Mouse (Mus musculus) heart, embryonic 10.5 days (tissue): Measurements from ENCODE around the gene Timp3. TPM values are rescaled to one million over a fixed set of nuclear protein-coding genes. Genes with fewer than 3 reads are reported as not detected.

ENCODE experiments used
- DNase-seq: peaks from one replicate; pipeline ENCODE4 v3.0.0-alpha.2; 2017; ENCODE audit warnings: low spot score
- H3K27ac ChIP-seq: fragments of 300-500 bp; sonication (generic); 2 replicates; pipeline ENCODE4 v1.5.1; 2016; ENCODE audit warnings: mild to moderate bottlenecking
- H3K27me3 ChIP-seq: fragments of 300-500 bp; sonication (generic); 2 replicates; pipeline ENCODE4 v1.6.1; 2016; ENCODE audit warnings: mild to moderate bottlenecking; ENCODE audit not compliant: poor library complexity, insufficient read depth, severe bottlenecking
- H3K36me3 ChIP-seq: fragments of 300-500 bp; sonication (generic); 2 replicates; pipeline ENCODE4 v1.6.1; 2016; ENCODE audit warnings: mild to moderate bottlenecking, moderate library complexity
- H3K4me1 ChIP-seq: fragments of 300-500 bp; sonication (generic); 2 replicates; pipeline ENCODE4 v1.6.1; 2016; ENCODE audit warnings: mild to moderate bottlenecking
- H3K4me3 ChIP-seq: fragments of 300-500 bp; sonication (generic); 2 replicates; pipeline ENCODE4 v1.5.1; 2016; ENCODE audit warnings: mild to moderate bottlenecking, moderate library complexity
- H3K9me3 ChIP-seq: fragments of 300-500 bp; sonication (generic); 2 replicates; pipeline ENCODE4 v1.6.1; 2016; ENCODE audit warnings: mild to moderate bottlenecking, moderate library complexity
- WGBS: fragments of 180-500 bp; shearing (Covaris S2); methylation state at CpG from one replicate; pipeline ENCODE4 v1.1.7; 2016; 5-methylcytosine and 5-hydroxymethylcytosine counted together
- polyA plus RNA-seq: library from polyadenylated mRNA; unstranded; fragments of >200 nt; fragmentation: Nextera tagmentation; extraction: Ambion mirVana; gene quantifications from 2 replicates; pipeline ENCODE4 v1.2.1, GENCODE M21; 2016

Gene Timp3
- 44.7 and 47.2 TPM in 2 replicates for polyA plus RNA-seq

DNA sequence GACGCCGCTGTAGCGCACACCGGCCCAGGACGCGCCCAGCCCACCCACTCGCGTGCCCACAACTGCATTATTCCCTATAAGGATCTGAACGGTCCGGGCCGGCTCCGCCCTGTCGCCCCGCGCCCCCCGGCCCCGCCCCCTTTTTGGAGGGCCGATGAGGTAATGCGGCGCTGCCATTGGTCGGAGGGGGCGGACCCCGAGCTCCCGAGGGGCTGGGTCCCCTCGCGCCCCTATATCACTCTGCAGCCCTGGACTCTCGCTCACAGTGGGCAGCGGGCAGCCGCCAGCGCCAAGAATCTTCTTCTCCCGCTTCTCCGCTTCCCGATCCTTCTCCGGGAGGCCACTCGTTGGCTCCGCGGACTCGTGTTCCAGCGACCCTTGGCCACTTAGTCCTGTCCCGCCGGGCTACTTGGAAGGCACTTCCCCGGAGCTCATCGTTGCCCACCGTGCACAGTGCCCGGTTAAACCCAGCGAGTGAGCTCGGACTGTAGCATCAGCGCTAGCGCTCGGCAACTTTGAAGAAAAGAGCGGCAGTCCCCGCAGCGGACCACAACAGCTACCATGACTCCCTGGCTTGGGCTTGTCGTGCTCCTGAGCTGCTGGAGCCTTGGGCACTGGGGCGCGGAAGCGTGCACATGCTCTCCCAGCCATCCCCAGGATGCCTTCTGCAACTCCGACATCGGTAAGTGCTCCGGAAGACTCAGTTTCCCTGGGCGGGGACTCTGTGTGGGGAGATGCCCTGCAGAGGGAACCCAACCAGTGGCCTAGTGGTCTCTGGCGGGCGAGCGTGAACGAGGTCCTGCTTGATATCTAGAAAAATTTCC, at the start of gene Timp3:
Gene Timp3 (plus strand): TSS at position 80 of the 824 bp plus-strand sequence.
- Histone ChIP-seq H3K4me3 (peak within 1 kb of the TSS; percentile 83), H3K4me1 (peaks cover 39% of the 10 kb centered on the region), H3K27ac (peak within 1 kb of the TSS; percentile 90), H3K27me3 (peaks cover 20% of the 10 kb centered on the region), H3K9me3 (no peaks in the 10 kb centered on the region), H3K36me3 (no peaks in the 10 kb centered on the region)
- DNase-seq = peak; percentile 93
- under 1% methylated on average over 65 of the region's 65 CpGs for WGBS

DNA sequence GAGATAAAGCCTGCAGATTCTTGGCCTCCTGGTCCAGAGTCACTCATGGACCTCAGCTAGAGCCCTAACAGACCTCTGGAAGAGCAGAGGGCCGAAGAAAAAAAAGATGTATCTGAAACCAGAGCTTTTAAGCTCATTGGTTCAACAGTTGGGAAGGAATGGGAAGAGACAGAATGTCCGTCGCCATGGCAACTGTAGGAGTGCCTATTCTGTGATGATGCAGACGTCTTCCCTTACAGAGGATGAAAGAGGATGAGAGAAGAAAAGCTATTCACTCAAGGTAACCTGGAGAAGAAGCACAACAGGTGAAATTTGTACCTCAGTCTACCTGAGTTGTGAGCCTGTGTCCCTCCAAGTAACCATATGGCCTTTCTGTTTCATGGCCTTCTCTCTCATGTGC, 44.0 kb upstream of the Timp3 start:
- H3K4me1 ChIP-seq = peaks cover 5% of the 10 kb centered on the region; the same call in 1 of the 2 replicates
- H3K36me3 ChIP-seq = no peaks in the 10 kb centered on the region
- no peak overlapping the region for H3K4me3 ChIP-seq
- no peak for DNase-seq
- WGBS = 58% methylated on average over 4 of the region's 4 CpGs
- H3K27me3 ChIP-seq = peaks cover 8% of the 10 kb centered on the region; the same call in 1 of the 2 replicates
- no peaks in the 10 kb centered on the region for H3K9me3 ChIP-seq
- H3K27ac ChIP-seq = no peak overlapping the region

DNA sequence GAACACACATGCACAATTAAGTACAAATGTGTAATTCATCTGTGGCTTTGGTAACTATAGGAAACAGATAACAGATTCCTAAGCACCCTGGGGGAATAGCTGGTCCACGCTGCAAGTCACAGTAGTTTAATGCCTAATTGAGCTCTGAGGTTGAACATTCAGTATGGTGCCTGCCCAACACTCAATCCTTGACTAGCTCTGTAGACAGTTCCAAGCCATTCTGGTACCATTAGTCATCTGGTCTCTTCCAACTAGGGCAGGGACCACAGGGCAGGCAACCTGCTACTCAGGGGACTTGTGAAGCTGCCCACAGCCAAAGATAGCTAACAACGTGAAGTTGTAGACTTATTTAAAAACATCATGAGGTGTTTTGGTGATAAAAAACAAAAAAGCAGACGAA, 43.1 kb upstream of the Timp3 start:
- 74% methylated on average over 3 of the region's 3 CpGs for WGBS
- no peaks in the 10 kb centered on the region for H3K9me3 ChIP-seq
- peaks cover 8% of the 10 kb centered on the region; the same call in 1 of the 2 replicates for H3K27me3 ChIP-seq
- no peaks in the 10 kb centered on the region for H3K36me3 ChIP-seq
- DNase-seq = no peak
- H3K27ac ChIP-seq = no peak overlapping the region
- no peak overlapping the region for H3K4me3 ChIP-seq
- peaks cover 5% of the 10 kb centered on the region; the same call in 1 of the 2 replicates for H3K4me1 ChIP-seq

DNA sequence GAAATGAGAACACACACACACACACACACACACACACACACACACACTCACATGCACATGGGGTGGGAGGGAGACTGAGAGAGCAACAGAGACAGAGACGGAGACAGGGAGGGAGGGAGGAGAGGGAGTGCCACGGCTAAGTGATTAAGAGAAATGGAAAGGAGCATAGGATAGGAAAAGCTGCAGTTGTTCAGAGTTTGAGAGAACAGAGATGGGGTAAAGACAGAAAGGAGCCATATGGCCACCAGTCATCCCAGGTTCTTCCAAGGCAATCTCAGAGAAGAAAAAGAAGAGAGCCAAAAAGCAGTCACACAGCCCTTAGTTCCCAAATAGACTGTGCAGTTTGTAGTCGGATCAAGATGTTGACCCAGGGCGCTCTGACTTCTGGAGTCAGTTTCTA, 42.1 kb upstream of the Timp3 start:
- 73% methylated on average over 4 of the region's 4 CpGs for WGBS
- peaks cover 4% of the 10 kb centered on the region; the same call in 1 of the 2 replicates for H3K4me1 ChIP-seq
- no peak overlapping the region for H3K4me3 ChIP-seq
- H3K9me3 ChIP-seq = no peaks in the 10 kb centered on the region
- peaks cover 8% of the 10 kb centered on the region; the same call in 1 of the 2 replicates for H3K27me3 ChIP-seq
- DNase-seq = no peak
- no peak overlapping the region for H3K27ac ChIP-seq
- no peaks in the 10 kb centered on the region for H3K36me3 ChIP-seq

DNA sequence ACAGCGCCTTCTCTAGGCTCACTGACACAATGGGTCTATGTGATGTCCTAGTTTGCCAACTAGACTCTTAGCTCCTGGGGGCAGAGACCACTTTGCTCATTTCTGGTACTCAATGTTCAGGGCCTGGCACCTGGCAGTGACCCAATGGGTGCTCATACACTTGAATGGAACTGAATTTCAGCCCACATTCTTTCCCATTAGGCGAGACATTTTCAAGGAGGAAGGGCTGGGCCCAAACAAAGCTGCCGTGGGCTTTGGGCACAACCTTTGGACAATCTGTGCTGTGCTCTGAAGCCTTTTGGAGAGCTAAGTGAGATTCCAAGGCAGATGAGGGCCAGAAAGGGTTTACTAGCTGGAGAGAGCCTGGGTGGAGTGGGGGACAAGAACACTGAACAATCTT, 41.2 kb upstream of the Timp3 start:
- H3K27ac ChIP-seq = no peak overlapping the region
- H3K27me3 ChIP-seq = peaks cover 8% of the 10 kb centered on the region; the same call in 1 of the 2 replicates
- H3K36me3 ChIP-seq = no peaks in the 10 kb centered on the region
- DNase-seq = no peak
- H3K4me3 ChIP-seq = no peak overlapping the region
- no peaks in the 10 kb centered on the region for H3K9me3 ChIP-seq
- no peaks in the 10 kb centered on the region for H3K4me1 ChIP-seq
- 85% methylated on average over 3 of the region's 3 CpGs for WGBS

DNA sequence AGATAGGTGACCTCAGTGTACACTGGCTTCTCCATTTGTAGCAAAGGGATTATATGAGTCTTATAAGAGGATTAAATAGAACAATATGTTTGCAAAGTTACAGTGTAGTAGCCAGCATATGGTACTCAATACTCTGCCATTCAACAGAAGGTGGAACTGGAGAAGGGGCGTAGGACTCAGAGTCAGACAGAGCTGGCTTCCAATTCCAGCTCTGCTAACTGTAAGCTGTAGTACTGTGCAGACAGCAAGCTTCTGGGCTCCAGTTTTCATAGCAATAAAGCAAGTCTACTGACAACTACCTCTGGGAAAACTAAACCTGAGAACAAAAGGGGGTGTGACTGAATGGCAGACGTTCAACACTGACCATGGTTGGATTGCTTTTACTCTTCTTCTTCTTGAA, 38.4 kb upstream of the Timp3 start:
- DNase-seq = no peak
- Histone ChIP-seq H3K36me3 (no peaks in the 10 kb centered on the region), H3K4me3 (no peak overlapping the region), H3K4me1 (no peaks in the 10 kb centered on the region), H3K27ac (no peak overlapping the region), H3K27me3 (no peaks in the 10 kb centered on the region; the same call in 1 of the 2 replicates), H3K9me3 (no peaks in the 10 kb centered on the region)
- 85% methylated on average over 2 of the region's 2 CpGs for WGBS

DNA sequence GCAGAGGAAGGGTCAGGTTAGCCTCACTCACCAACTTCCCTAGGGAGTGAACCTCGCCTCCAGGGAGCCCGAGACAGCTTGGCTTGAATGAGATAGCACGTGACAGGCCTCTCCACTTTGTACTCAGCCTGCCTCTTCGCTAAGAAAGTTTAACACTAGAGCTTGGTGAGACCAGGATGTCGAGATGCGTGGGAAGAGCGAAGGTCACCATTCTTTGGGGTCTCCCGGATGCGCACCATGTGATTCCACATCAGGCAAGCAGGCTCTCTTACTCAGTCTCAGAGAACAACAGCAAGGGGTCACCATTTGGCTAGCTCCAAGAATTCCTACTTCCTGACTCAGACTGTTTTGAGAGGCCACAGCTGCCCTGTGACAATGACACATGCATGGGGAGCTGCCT, 35.6 kb upstream of the Timp3 start:
- Histone ChIP-seq H3K4me1 (no peaks in the 10 kb centered on the region), H3K4me3 (no peak overlapping the region), H3K9me3 (no peaks in the 10 kb centered on the region), H3K27me3 (no peaks in the 10 kb centered on the region), H3K27ac (no peak overlapping the region), H3K36me3 (no peaks in the 10 kb centered on the region)
- no peak for DNase-seq
- 68% methylated on average over 9 of the region's 9 CpGs for WGBS

DNA sequence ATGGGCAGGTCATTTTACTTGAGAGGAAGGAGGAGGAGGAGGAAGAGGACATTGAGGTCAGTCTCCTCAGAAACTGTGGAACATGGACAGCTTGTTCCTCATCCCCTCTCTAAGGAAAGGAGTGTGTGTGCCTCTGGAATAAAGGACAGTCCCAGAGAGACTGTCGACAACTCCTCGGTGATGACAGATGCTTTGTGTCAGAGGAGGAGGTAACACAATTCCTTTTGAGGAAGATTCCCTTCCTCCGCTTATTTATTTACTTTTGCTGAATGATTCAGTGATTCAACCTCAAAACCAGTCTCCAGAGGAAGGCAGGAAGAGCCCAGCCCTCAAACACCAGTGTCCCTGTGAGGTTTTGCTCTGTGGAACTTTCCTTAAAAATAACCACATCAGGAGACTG, 29.9 kb upstream of the Timp3 start:
- Histone ChIP-seq H3K4me3 (no peak overlapping the region), H3K27me3 (no peaks in the 10 kb centered on the region), H3K27ac (peak overlapping the region; percentile 10; the same call in 1 of the 2 replicates), H3K9me3 (no peaks in the 10 kb centered on the region), H3K4me1 (peaks cover 8% of the 10 kb centered on the region; the same call in 1 of the 2 replicates), H3K36me3 (no peaks in the 10 kb centered on the region)
- WGBS = 29% methylated on average over 3 of the region's 3 CpGs
- no peak for DNase-seq

DNA sequence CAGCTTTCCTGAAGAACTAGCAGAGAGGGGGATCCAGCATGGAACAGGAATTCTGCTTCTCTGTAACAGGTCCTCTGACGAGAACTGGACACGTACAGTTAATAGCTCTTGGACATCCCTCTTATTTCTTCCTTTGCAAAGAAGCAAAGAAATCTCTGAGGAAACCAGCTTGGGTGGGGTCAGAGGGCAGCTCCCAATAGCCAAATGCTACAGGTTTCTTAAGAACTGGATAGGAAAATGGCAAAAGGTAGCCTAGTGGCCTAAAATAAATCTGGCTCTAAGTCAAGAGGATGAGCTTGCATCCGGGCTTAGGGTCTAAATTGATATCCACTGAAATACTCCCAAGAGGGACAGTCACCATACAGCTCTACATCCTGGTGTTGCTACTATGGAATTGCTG, 27.3 kb upstream of the Timp3 start:
- Histone ChIP-seq H3K9me3 (no peaks in the 10 kb centered on the region), H3K4me1 (peaks cover 8% of the 10 kb centered on the region; the same call in 1 of the 2 replicates), H3K27ac (no peak overlapping the region), H3K36me3 (no peaks in the 10 kb centered on the region), H3K27me3 (0 out of 2 replicates have a peak, but pooled peaks cover 2% of the 10 kb centered on the region), H3K4me3 (no peak overlapping the region)
- 80% methylated on average over 3 of the region's 3 CpGs for WGBS
- DNase-seq = no peak

DNA sequence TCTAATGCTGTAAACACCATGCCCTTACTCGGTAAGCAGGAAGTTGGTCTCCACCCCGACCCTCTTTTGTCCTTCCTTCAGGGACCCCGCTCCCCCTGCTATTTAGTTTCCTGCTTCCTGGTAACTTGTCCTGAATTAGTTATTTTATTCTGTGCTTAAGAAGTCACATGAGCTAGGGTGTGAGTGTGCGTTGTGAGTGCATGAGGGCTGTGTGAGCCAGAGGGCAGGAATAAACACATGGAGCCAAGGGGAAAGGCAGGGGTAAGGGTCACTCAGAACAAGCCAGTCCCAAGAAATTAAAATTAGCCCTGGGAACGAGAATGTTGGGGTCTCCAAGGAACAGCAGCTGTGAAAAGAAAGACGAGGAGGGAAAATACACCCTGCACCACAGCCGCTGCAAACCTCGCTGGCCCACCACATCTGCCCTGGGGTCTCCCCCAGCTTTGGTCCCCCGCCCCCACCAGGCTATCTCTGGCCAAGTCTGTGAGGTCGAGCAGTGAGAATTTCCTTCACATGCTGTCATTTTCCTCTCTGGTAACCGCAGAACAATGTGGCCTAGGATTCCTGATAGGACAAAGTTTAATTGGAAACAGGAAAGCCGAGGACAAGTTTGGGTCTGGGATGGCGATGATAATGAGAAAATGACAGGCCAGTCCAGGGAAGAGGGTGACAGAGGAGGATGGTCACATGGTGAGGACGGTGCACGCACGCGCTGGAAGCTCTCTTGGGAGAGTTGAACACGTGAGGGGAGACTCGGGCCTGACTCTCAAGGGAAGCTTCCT, 26.6 kb upstream of the Timp3 start:
- Histone ChIP-seq H3K9me3 (no peaks in the 10 kb centered on the region), H3K36me3 (no peaks in the 10 kb centered on the region), H3K27ac (0 out of 2 replicates have a peak overlapping the region, but pooled peaks have one; percentile 36), H3K4me3 (no peak overlapping the region), H3K4me1 (peaks cover 8% of the 10 kb centered on the region; the same call in 1 of the 2 replicates), H3K27me3 (0 out of 2 replicates have a peak, but pooled peaks cover 7% of the 10 kb centered on the region)
- WGBS = 53% methylated on average over 19 of the region's 19 CpGs
- no peak for DNase-seq

DNA sequence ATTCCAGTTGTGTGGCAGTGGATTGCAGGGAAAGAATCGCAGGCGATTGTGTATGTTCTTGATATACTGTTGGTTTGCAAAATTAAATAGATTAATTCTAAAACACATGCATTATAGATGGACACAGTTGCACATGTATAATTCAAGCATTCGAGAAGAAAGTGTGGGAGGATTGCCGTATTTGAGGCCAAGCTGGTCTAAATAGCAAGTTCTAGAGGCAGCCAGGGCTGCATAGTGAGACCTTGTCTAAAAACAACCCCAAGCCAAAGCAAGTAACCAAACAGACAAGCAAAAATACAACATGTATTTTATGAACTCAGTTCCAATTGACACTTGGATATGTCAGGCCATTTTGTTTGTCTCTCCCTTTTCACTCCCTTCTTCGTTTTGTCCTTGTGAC, 24.6 kb upstream of the Timp3 start:
- no peak overlapping the region for H3K4me3 ChIP-seq
- DNase-seq = no peak
- no peak overlapping the region for H3K27ac ChIP-seq
- H3K27me3 ChIP-seq = peaks cover 17% of the 10 kb centered on the region; the same call in 1 of the 2 replicates
- 82% methylated on average over 5 of the region's 5 CpGs for WGBS
- H3K36me3 ChIP-seq = no peaks in the 10 kb centered on the region
- no peaks in the 10 kb centered on the region for H3K9me3 ChIP-seq
- peaks cover 2% of the 10 kb centered on the region; the same call in 1 of the 2 replicates for H3K4me1 ChIP-seq

DNA sequence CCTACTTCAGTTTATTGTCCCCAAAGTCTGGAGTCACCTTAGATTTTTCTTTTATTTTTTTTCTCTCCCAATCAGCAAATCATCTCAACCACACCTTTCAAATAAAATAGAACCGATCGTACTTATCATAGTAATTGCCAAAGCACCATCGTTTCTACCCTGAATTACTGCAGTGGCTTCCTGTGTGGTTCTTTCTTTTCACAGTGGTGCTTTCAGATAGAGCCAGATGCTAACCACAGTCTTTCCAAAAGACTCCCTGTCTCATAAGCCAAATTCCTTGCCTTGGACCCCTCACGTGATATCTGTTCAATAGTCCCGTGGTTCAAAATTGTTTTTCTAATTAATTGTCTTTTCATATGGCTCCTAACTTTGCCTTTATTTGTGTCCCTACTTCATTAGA, 22.8 kb upstream of the Timp3 start:
- Histone ChIP-seq H3K27ac (no peak overlapping the region), H3K9me3 (no peaks in the 10 kb centered on the region)
- WGBS = 77% methylated on average over 5 of the region's 5 CpGs

DNA sequence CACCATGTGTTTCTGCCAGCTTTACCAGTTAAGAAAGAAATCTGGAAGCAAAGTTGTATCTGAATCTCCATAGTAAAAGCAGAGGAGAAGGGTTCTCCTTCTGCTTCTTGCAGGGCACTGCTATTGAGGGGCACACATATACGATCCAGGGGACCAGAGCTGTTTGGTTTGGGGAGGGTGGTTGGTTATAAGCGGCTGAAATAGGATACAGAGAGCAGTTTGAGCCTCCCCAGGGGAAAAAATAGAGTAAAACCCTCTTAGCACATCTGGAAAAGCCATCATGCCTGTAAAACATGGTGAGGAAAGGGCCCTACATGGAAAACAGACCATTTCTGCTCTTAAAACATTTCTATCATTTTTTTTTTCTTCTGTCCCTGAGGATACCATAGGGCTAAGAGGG, 21.7 kb upstream of the Timp3 start:
- 65% methylated on average over 2 of the region's 2 CpGs for WGBS

More for the DNA sequence above, 22.8 kb upstream of the Timp3 start:
- Histone ChIP-seq H3K27me3 (peaks cover 17% of the 10 kb centered on the region; the same call in 1 of the 2 replicates), H3K36me3 (no peaks in the 10 kb centered on the region), H3K4me3 (no peak overlapping the region), H3K4me1 (no peaks in the 10 kb centered on the region; the same call in 1 of the 2 replicates)
- no peak for DNase-seq

More for the DNA sequence above, 21.7 kb upstream of the Timp3 start:
- Histone ChIP-seq H3K9me3 (no peaks in the 10 kb centered on the region), H3K4me3 (no peak overlapping the region), H3K27ac (no peak overlapping the region), H3K36me3 (no peaks in the 10 kb centered on the region), H3K27me3 (peaks cover 17% of the 10 kb centered on the region; the same call in 1 of the 2 replicates), H3K4me1 (no peaks in the 10 kb centered on the region; the same call in 1 of the 2 replicates)
- DNase-seq = no peak
